Mouse (Mus musculus) layer of hippocampus, postnatal 25 days (tissue): ENCODE results near the gene Pink1. TPM values are rescaled to one million over a fixed set of nuclear protein-coding genes. Genes with fewer than 3 reads are reported as not detected.

Experiments used
- DNase-seq, 2 experiments: peaks; one replicate each; pipeline ENCODE4 v3.0.0; 2022; ENCODE audit warnings: mixed read lengths in 2 of 2, low spot score in 1 of 2; ENCODE audit errors: extremely low spot score in 1 of 2
- total RNA-seq, 2 experiments: library from RNA; stranded (reverse); gene quantifications; 2 replicates each; pipeline ENCODE4 v1.2.3; 2021

Gene Pink1
- total RNA-seq, result 100 to 1,000 TPM; 222 to 256 TPM

DNA sequence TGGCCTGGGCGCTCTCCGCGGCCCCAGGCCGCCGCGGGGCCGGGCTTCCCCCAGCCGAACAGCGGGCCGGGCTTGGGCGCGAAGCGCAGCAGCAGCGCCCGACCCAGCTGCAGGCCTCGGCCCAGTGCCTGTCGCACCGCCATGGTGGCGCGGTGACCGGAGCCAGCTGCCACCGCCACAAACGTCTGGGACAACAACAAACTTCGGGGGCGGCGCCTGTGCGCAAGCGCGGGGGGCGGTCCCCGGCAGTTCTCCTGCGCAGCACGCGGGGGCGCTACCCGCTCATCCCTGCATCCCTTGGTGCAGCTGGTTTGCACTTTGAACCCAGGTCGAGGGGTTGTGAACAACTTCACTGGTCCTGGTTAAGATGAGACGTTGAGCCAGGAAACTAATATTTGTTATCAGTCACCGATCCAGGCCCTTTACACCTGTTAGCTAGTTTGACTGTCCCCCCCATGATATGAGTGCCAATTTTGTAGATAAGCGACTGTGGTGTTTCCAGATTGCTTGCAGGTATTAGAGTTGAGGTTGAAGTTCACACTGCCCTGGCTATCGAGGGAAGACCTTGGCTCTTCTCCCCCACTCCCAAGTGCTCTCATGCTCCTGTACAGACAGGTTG, at the start of gene Pink1:
Gene Pink1 (minus strand): TSS at position 231 of the 619 bp plus-strand sequence.
- peak; percentile 91 to 95 for DNase-seq

DNA sequence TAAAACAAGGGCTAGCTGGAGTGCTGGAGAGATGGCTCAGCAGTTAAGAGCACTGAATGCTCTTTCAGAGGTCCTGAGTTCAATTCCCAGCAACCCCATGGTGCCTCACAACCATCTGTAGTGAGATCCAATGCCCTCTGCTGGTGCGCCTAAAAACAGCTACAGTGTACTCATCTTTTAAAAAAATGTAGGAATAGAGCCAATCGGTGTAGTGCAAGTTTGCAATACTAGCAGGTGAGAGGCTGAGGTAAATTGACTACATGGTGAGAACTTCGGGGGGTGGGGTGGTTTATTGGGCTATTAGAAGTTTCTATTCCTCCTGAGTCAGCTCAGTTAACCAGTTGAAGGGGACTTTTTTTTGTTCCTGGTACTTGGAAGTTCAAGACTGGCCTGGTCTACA, 49.0 kb upstream of the Pink1 start:
- no peak for DNase-seq

DNA sequence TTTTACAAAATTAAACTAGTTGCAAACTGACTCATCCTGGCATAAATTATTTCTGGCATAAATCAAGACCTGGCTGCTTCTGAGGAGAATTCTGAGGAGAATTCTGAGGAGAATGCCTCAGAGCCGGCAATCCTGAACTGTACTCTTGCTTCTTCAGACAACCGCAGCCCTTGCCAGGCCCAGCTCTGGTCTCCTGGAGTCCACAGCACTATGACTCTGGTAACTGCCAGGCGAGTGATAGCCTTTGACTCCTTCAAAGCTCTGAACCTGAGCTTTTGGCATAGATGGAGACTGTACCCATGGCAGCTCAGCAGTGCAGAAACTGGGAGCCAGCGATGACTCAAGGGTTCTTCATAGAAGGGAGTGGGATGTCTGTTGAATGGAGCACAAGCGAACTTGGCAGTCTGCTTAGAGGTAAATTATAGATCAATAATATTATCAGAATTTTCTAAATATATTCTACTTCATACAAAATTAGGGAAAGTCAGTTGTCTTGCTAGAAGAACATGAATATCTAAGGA, 44.9 kb upstream of the Pink1 start:
- no peak for DNase-seq

DNA sequence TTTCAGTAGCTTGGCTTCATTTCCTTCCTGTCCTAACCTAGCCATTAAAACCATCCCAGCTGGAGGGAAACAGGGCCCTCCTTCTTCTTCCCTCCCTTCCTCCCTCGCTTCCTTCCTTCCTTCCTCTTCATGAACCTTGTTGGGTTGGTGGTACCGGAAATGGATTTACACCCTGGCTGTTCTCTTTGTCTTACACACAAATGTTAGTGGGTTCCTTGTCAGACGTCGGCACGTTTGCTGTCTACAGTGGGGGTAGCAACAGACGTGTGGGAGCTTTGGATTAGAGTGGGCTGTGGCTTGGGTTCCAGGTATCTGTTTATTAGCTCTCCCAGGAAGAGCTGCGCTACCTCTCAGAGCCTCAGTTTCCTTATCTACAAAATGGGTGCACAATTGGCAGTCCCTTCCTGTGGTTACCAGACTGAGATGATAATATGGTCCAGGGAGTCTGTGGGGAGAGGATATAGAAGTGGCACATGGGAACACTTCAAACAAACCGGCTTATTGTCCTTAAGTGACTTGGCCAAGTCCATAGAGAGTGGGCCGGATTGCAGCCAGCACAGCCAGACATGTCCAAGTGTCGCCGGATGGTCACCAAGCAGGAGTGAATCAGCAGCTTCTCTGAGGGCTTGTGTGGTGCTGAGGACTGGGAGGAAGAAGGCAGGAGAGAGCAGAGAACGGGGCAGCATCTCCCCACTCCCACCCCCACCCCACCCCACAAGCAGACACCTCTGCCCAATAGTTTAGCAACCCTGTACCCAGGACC, 42.6 kb upstream of the Pink1 start:
- no peak for DNase-seq

DNA sequence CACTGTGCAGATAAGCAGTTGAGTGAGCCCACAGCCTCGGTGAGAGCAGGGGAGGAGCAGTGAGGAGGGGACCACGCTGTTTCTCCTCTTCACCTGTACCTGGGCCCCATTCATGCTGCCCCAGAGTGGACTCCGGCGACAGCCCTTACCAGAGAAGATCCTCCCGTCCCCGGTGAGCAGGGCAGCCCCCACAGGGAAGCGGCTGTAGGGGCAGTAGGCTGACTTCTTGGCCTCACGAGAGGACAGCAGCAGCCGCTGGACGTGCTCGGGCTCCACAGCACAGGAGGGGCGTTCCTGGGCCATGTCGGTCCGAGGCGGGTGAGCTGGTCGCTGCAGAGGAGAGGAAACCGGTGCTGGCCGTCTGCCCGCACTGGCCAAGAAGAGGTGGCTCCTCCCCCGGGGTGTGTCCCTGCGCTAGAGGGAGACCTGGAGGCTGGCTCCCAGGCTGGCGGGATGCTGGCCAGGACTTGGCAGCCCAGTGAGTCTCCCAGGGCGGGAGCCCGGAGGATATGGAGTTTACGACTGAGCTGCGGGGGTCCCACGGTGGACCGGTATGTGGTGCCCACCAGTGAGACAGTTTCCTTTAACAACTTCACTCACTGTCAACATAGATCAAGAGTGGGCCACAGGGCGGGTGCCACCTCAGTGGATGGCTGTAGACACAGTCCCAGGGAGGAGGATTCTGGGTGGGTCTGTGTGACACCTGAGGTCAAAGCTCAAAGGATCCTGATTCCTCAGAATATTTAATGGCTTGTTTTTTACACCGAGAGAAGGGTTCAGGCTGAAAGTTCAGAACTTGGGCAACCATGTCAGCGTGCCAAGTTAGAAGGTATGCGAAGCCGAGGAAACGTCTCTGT, 41.8 kb upstream of the Pink1 start, which contains the start of gene Cda:
Gene Cda (minus strand): TSS at position 352 of the 857 bp plus-strand sequence.
- peak in 1 of 2 experiments; percentile 12 for DNase-seq

DNA sequence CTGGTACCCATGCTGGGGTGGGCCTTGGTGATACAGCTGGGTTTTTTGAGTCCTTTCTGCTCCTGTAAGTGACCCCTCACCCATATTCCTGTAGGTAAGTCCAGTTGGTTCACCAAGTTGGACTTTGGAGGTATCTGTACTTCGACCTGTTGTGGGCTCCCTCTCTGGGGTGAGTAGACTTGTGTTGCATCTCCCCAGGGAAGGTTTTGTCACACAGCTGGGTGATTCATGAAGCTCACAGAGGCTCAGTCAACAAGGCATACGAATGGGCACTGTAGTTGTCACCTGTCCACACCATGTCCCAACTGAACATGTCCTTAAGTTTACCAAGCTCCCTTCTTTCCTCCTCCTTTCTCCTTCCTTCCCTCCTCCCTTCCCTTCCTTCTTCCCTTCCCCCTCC, 40.5 kb upstream of the Pink1 start:
- no peak for DNase-seq

DNA sequence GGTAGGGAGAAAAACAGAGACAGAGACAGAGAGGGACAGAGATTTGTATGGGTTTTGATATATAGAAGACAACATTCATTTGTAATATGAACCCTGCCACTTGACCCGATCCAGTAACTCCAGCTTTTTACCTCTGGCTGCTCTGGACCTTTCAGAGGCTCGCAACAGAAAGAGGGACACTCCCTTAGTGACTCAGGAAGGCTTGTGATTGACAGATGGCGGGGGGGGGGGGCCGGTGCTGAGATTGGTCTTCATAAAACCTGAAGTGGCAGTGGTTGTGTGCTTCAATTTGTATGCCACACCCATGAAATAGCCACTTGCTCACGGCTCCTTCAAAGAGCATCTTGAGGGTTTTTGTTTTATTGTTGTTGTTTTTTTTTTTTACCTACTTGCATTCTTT, 37.4 kb upstream of the Pink1 start:
- DNase-seq, result no peak

DNA sequence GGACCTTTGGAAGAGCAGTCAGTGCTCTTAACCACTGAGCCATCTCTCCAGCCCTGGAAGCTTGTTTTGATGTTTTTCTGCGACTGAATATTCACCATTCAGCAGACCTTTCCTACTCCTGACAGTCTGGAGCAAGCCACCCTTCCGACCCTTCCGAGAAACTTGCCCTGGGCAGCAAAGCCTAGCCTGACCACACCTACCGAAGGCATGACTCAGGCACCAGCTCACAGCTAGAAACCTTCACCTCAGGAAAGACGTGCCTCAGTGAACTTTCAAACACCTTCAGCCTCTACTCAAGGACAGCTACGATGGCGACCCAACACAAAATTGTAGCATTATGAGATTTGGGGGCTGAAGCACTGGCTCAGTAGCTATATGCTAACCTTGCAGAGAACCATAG, 36.8 kb upstream of the Pink1 start:
- no peak for DNase-seq

DNA sequence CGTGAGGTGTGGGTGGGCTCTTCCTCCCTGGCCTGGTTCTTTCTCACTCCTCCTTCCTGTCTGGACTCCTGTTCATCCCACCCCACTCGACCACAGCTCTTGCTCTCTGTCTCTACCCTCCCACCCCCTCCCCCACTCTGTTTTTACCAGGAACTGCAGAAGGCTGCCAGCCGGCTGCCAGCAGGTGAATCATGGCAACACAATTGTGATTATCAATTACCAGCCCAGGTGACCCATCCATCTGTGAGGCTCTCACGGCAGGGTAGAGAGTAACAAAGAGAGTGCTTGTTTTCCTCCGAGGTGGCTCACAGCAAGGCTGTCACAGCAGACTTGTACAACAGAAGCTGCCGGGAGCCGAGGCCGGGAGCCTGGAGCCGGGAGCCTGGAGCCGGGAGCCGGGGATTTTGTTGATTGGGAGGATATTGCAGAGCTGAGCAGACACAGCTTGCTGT, 35.3 kb upstream of the Pink1 start:
- DNase-seq, result peak in 1 of 2 experiments; percentile 44

DNA sequence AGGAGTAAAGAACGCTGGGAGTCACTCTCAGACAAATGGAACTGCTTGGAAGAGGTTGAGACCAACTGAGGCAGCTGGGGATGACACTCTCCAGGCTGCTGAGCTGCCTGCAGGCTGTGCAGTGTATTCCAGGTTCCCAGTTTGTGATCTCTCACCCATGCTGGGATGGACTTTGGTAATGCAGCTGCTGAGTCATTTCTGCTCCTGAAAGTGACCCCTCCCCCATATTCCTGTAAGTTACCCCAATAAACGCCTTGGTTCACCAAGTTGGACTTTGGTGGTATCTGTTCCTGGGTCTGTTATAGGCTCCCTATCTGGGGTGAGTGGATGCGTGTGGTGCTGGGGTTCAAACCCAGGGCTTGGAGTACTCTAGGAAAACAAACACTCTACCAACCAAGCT, 32.1 kb upstream of the Pink1 start:
- DNase-seq, result no peak

DNA sequence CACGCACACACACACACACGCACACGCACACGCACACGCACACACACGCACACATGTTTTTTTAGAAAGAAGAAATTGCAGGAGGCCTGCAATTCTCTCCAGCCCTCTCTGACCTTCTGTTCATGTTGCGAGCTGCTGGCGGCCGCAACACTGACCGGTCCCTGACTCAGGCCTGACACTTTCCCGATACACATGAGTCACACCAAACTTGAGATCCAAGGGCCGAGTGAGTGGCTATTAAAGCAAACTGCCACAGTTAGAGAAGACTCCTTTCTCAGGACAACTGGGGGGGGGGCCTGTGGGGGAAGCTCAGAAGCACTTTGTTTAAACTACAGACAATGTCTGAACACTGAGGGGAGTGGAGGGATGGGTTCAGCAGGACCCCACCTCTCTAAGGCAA, 30.4 kb upstream of the Pink1 start:
- no peak for DNase-seq

DNA sequence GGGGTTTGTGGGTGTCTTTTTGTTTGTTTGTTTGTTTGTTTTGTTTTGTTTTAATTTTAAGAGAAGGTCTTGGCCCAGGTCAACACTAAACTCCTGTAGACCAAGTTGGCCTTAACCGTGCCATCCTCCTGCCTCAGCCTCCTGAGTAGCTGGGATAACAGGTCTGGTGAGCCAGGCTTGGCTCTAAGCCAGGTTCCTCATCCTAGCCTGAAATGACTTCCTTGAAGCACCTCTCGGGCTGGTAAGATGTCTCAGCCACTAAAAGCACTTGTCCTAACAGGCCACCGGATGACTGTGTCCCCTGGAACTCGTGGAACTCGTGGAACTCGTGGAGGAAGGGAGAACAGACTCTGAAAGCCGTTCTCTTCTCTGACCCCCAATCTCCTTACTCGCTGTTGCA, 30.0 kb upstream of the Pink1 start:
- DNase-seq, result no peak

DNA sequence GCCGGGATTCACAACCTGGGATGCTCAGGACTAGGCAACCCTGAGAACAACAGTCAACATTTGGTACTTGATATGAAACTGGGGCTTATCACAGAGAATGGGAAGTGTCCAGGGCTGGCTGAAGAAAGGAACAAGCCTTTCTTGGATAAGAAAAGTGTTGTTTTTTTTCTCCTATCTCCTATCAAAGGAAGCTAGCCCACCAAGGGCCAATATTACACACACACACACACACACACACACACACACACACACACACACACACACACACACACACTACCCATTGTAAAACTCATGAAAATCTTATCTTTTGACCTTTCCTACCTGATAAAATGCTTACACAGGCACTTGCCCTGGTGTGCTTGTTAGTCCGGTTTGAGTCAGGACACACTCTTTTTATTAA, 29.4 kb upstream of the Pink1 start:
- DNase-seq, result no peak

DNA sequence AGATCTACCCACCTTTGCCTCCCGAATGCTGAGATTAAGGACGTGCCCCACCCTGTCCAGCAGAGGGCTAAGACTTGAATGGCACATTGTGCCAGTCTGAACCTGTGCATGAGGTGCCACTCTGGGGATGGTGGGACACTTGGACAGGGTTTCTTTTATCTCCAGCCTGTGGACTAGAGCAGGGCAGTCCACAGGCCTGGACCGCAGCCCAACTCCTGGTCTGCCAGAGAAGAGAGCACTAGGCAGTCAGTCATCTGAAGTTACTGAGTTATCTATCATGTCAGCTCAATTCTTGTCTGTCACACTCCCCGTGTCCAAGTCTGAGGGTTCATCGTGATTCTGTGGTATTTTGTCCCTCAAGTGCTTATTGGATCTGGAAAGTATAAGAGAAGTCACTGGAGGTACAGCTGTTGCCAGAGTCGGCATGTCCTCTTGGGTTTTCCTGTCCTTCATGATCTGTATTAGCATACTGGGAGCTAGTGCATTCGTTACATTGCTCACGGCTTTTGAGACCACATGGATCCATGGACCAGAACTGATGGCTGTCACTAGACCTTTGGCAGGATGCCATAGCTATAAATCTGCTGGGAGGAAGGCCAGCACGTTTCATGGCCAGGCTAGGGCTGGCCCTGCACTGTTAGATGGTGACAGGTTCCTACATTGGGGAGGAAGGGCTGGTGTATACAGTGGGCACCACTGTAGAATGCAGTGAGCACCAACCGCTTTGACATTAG, 27.5 kb upstream of the Pink1 start:
- DNase-seq, result no peak

DNA sequence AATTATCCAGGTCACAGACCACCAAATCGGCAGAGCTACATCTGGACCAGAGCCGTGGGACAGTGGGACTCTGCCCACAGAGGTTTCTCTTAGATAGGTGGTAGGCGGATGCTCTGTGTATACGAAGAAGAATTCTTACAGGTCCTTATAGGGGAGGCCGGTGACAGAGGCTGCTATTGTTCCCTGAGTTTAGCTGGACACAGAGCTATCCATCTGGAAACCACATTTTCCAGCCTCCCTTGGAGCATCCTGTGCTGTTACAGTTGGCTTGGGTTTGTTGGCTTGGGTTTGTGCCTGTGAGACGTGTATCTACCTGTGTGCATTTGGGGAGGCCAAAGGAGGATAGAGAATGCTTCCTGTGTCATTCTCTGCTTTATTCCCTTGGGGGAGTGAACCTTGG, 26.6 kb upstream of the Pink1 start:
- DNase-seq, result no peak

DNA sequence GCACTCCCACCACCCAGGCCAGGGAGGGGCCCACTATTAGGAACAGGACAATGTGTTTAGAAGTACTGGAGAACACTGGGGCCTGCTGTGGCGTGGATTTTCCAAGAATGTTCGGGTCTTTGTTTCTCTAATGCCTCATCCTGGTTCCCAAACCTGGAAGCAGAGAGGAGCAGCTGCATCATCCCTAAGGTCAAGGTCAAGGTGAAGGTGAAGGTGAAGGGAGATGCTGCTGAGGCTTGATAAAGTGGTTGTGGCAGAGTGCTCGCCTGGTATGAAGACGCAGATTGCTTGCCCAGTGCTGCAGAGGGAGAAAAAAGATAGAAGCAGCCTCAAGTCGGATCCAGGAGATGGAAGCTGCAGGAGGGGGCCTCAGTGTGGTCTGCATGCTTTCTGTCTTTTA, 25.7 kb upstream of the Pink1 start:
- no peak for DNase-seq

DNA sequence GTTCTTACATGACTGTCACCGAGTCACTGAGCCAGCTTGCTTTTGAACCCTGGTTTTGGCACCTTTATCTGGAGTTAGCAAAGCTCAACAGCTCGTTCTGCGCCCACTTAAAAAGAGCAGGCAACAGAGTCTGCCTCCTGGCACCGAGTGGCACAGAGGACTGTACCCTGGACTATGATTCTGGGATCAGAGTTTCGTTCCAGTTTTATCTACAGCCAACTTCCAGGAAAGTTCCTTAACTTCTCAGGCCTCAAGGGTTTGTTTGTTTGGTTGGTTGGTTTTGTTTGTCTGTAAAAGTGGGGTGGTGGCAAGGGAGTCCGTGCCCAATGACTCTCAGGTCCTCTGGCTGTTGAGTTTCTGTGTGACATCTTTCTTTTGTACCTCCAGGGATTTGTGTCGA, 22.6 kb upstream of the Pink1 start:
- DNase-seq, result no peak

DNA sequence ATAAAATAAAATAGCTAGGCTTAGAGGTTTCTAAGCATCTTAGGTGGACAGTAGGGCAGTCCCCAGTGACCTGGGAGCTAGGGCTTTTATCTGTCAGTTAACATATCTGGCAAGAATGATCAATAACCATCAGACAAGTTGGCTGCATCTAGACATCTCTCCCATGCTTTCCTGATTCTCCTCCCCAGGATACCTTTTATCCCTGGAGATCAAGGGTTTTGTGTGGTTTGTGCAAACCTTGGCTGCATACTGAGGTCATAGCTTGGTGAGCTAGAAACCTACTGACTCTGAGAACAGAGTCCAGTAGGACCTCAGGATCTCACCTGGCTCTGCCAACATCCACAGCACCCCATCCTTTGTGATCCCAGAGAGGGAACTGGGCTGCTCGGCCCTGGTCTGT, 21.2 kb upstream of the Pink1 start:
- DNase-seq, result no peak

DNA sequence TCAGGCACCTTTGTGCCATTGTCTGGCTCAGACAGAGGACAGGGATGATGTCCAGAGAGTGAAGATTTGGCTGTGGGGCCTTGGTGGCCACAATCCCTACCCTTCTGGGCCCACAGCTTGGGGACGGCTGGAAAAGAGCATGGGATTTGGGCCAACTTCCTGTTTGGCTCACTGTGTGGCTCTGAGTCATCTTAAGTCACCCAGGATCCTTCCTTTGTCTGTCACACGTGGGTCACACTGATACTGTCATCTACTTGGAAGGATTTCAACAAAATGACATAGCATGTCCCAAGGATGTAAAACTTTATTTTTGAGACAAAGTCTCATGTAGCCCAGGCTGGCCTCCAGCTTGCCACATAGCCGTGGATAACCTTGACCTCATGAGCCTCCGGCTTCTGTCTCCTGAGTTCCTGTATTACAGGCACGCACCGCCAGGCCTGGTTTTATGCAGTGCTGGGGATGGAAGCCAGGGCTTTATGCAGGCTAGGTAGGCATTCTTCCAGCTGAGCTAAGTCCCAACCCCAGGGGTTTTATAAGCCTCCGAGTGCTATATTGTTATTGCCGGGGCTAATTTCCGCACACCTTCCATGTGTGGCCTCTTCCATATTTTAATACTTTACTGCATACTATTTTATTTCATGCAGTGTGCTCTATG, 18.9 kb upstream of the Pink1 start:
- DNase-seq, result no peak

DNA sequence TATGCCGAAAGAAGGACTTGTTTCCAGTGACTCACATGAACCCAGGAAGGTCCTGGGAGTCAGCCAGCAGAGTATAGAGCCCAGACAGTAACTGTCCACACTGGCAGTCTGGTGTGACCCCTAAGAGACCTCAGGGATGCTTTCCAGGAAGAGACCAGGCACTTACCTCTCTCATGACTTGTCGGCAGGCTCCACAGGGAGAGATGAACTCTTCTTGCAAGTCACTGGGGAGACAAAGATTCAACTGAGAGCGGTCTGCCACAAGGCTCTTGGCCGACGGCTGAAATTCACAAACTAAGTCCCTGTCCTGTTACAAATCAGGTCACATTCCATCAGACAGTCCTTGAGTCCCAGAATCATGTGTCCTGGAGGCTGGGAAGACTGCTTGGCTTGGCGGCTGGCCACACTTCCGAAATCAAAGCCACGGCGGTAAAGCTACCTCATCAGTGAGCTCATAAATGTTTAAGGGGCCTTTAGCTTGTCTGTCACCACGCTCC, 17.3 kb upstream of the Pink1 start:
- no peak for DNase-seq
